Mouse (Mus musculus): ENCODE measurements at regions not wholly inside any gene's neighbourhood (a gene's known extent, or its start where the extent isn't known, plus 50 kb on each side); places are given as distances from the start of the nearest gene placed in this dataset.

- TF ChIP-seq CTCF (IDR thresholded peaks at IDR 0.05; ENCODE audit: low read depth): no peak
- no peak for TF ChIP-seq EP300 (optimal IDR thresholded peaks at IDR 0.05)
These were observed 307.0 kb downstream of the Phf14 start for GRCm38 (mm10) chr6:12214526-12215177.
